12 mouse cellular contexts compared by ENCODE assay signal in genomic region chr1:151957669-151958068, GRCm38 (mm10).
"Had no signal": no experiment of that assay in that cellular context is flagged by ENCODE, and none has a peak within 500 bp of the region (broad histone marks: within the 10 kb centered on the region; RNA-seq: fewer than 3 reads in every experiment).

No protein-coding gene starts in this region.

- DNase-seq: kidney, adult 9 months; kidney, postnatal 36 days; liver; liver, embryonic 13.5 days; liver, postnatal 0 days; right cerebral cortex, postnatal 14 days; thymus, postnatal 36 days had no signal

- H3K36me3 ChIP-seq: liver, embryonic 13.5 days; stomach, embryonic 15.5 days had no signal

- H3K27ac ChIP-seq: kidney, postnatal 0 days; limb, embryonic 12.5 days; liver, embryonic 13.5 days; midbrain, embryonic 10.5 days; neural tube, embryonic 13.5 days; stomach, embryonic 15.5 days had no signal

- H3K4me3 ChIP-seq: limb, embryonic 12.5 days; liver, embryonic 13.5 days; midbrain, embryonic 10.5 days; neural tube, embryonic 13.5 days; stomach, embryonic 15.5 days had no signal
